ENCODE assay signal across 9 mouse cellular contexts in the genomic region with DNA sequence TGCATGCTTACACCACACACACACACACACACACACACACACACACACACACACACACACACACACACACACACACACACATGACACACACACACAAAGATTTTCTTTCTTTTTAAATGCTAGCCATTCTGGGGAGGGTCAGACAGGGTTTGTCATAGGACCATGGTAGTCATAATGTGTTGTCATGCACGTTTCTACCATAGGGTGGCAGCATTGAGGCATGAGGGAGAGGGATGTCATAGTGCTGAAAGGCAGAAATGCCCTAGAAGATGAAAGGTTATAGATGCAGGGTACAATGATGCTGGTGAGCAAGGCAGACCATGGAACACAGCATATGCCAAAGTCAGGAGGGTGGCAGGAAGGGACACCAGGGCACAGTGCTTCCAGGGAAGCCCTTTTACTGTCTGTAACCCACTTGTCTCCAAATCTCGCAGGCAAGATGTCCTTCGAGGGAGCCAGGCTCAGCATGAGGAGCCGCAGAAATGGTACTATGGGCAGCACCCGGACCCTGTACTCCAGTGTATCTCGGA. TPM values are rescaled to one million over a fixed set of nuclear protein-coding genes. Genes with fewer than 3 reads are reported as not detected.
DNase-seq lines count a peak whose midpoint lies in the region; ATAC-seq and TF ChIP-seq lines count a peak whose summit lies in the region.
"Had no signal": no experiment of that assay in that cellular context is flagged by ENCODE, and none has a peak within 500 bp of the region (broad histone marks: within the 10 kb centered on the region; RNA-seq: fewer than 3 reads in every experiment).

No protein-coding gene starts in this region.

- intact Hi-C loops in heart, postnatal 14 days (cut with DNase I): no loop called here

- ATAC-seq in monocyte, adult 5-6 weeks (replicated peaks; ENCODE audit: insufficient number of reproducible peaks, low FRiP score, low TSS enrichment, poor library complexity, severe bottlenecking): 0 out of 2 replicates have a peak, but pooled peaks have one; percentile 50

- no peak overlapping the region for H3K4me3 ChIP-seq in layer of hippocampus, adult 2 months
- H3K4me3 ChIP-seq: embryonic facial prominence, embryonic 13.5 days had no signal

- H3K27ac ChIP-seq in layer of hippocampus, adult 2 months: no peak overlapping the region
- H3K27ac ChIP-seq: embryonic facial prominence, embryonic 13.5 days had no signal

- TF ChIP-seq CTCF in layer of hippocampus, adult 2 months (conservative IDR thresholded peaks at IDR 0.05): peak; percentile 79

- peak; percentile 50 to 77 for DNase-seq in heart, postnatal 14 days
- no peak for DNase-seq in heart, adult 9 months (ENCODE audit: low spot score in 2 of 2)
- DNase-seq in A20 (ENCODE audit: low read depth, low spot score) (peak; percentile 58), R1 (ENCODE audit: low read depth, low spot score) (peak; percentile 74)
- DNase-seq in cerebellum, postnatal 36 days: peak; percentile 78 to 86
- peak in 1 of 2 experiments; percentile 72 for DNase-seq in layer of hippocampus, adult 2 months (ENCODE audit: low spot score in 2 of 2)
- no peak for DNase-seq in urinary bladder, adult 2 months (ENCODE audit: low spot score)

RNA-seq across cellular contexts. Expression of a gene that starts 41.1 kb away (rescaled TPM):
- total RNA-seq in heart, postnatal 14 days (2021): not detected
- under 1 TPM in 1 of 2 experiments, not detected in 1; 0.12 TPM for total RNA-seq in layer of hippocampus, adult 2 months (2021)
- not detected in 3 replicates for total RNA-seq in monocyte, adult 5-6 weeks (2017)
- polyA plus RNA-seq in urinary bladder, adult 2 months (2012; rRNA removed): not detected in 2 replicates
- polyA plus RNA-seq: embryonic facial prominence, embryonic 13.5 days had no signal

RNA-seq across cellular contexts. Expression of a gene that starts 41.2 kb away (rescaled TPM):
- 10 to 100 TPM; 25.4 to 32.1 TPM for total RNA-seq in heart, postnatal 14 days (2021)
- 10 to 100 TPM; 31.9 to 35.3 TPM for total RNA-seq in layer of hippocampus, adult 2 months (2021)
- total RNA-seq in monocyte, adult 5-6 weeks (2017): 79.2 to 121 TPM (median 80.4 TPM) in 3 replicates
- 62.9 and 67.6 TPM in 2 replicates for polyA plus RNA-seq in urinary bladder, adult 2 months (2012; rRNA removed)

Comparison
In these comparisons a context has a peak if more than half of its experiments do, and no peak if none do; other contexts are left out.
1. DNase-seq: peak in heart, postnatal 14 days (2 of 2), A20 (single experiment), R1 (single experiment) and cerebellum, postnatal 36 days (2 of 2); none in heart, adult 9 months (0 of 2) and urinary bladder, adult 2 months (single experiment).